Mouse (Mus musculus) bone marrow, adult 2 months (tissue): ENCODE results near the gene Igfbp5.

Source experiments
- CTCF ChIP-seq: fragments of 200-500 bp; IDR thresholded peaks from 2 replicates; pipeline ENCODE4 v1.5.1; 2011; ENCODE audit warnings: low read length, control low read depth; ENCODE audit not compliant: control insufficient read depth, insufficient read depth
- POLR2A ChIP-seq: fragments of 200-500 bp; IDR thresholded peaks from 2 replicates; pipeline ENCODE4 v1.6.1; 2011; ENCODE audit warnings: low read depth, mild to moderate bottlenecking, control low read depth, low read length, borderline replicate concordance; ENCODE audit not compliant: control insufficient read depth

GRCm38 (mm10) chr1:72874287-72875211 is at the start of gene Igfbp5:
- TF ChIP-seq POLR2A (no peak), CTCF (no peak)
